Mouse (Mus musculus) midbrain, embryonic 10.5 days (tissue): Measurements from ENCODE around the gene Zc3h15. TPM values are rescaled to one million over a fixed set of nuclear protein-coding genes. Genes with fewer than 3 reads are reported as not detected.
"Not testable (repeated sequence)": the region's sequence is repeated elsewhere in the genome, so short reads cannot be mapped to it uniquely, and the experiment has no call there.

Source experiments
- DNase-seq: peaks from one replicate; pipeline ENCODE4 v3.0.0-alpha.2; 2017; ENCODE audit warnings: low spot score
- H3K27ac ChIP-seq: fragments of 300-500 bp; sonication (generic); replicated peaks from 2 replicates; pipeline ENCODE4 v1.5.1; 2016; ENCODE audit warnings: mild to moderate bottlenecking
- H3K27me3 ChIP-seq: fragments of 300-500 bp; sonication (generic); 2 replicates; pipeline ENCODE4 v1.6.1; 2016; ENCODE audit warnings: low read depth, mild to moderate bottlenecking; ENCODE audit not compliant: poor library complexity, severe bottlenecking
- H3K36me3 ChIP-seq: fragments of 300-500 bp; sonication (generic); 2 replicates; pipeline ENCODE4 v1.6.1; 2016; ENCODE audit warnings: mild to moderate bottlenecking, moderate library complexity
- H3K4me1 ChIP-seq: fragments of 300-500 bp; sonication (generic); 2 replicates; pipeline ENCODE4 v1.6.1; 2016
- H3K4me3 ChIP-seq: fragments of 300-500 bp; sonication (generic); 2 replicates; pipeline ENCODE4 v1.5.1; 2016; ENCODE audit warnings: mild to moderate bottlenecking, moderate library complexity
- H3K9me3 ChIP-seq: fragments of 300-500 bp; sonication (generic); replicated peaks from 2 replicates; pipeline ENCODE4 v1.6.1; 2016; ENCODE audit warnings: mild to moderate bottlenecking
- WGBS: fragments of 180-500 bp; shearing (Covaris S2); methylation state at CpG from one replicate; pipeline ENCODE4 v1.1.7; 2016; 5-methylcytosine and 5-hydroxymethylcytosine counted together
- polyA plus RNA-seq: library from polyadenylated mRNA; unstranded; fragments of >200 nt; fragmentation: Nextera tagmentation; extraction: Ambion mirVana; gene quantifications from 2 replicates; pipeline ENCODE4 v1.2.1, GENCODE M21; 2016

Zc3h15 gene
- polyA plus RNA-seq, 1 experiment from 2014 or later, result 142 TPM

GRCm38 (mm10) chr2:83702411-83702810 is 58.2 kb downstream of the Zc3h15 start:
- Histone ChIP-seq H3K4me3 (no peak overlapping the region), H3K36me3 (no peaks in the 10 kb centered on the region), H3K9me3 (no peaks in the 10 kb centered on the region), H3K27me3 (peaks cover 4% of the 10 kb centered on the region; the same call in 1 of the 2 replicates), H3K4me1 (peaks cover 8% of the 10 kb centered on the region), H3K27ac (no peak overlapping the region)
- WGBS, result 96% methylated on average over 6 of the region's 7 CpGs
- no peak for DNase-seq

- whole genome bisulfite sequencing, result 87% methylated on average over 9 of the region's 9 CpGs
- H3K4me1 ChIP-seq, result peaks cover 8% of the 10 kb centered on the region
- no peak overlapping the region for H3K27ac ChIP-seq
These were observed 61.4 kb downstream of the Zc3h15 start for GRCm38 (mm10) chr2:83705580-83706158.

GRCm38 (mm10) chr2:83709896-83710524 is 65.8 kb downstream of the Zc3h15 start:
- Histone ChIP-seq H3K36me3 (no peaks in the 10 kb centered on the region), H3K9me3 (no peaks in the 10 kb centered on the region), H3K4me1 (peaks cover 8% of the 10 kb centered on the region), H3K27me3 (no peaks in the 10 kb centered on the region), H3K4me3 (no peak overlapping the region), H3K27ac (no peak overlapping the region)
- DNase-seq, result no peak
- 79% methylated on average over 11 of the region's 11 CpGs for WGBS

More at GRCm38 (mm10) chr2:83705580-83706158, 61.4 kb downstream of the Zc3h15 start:
- Histone ChIP-seq H3K4me3 (no peak overlapping the region), H3K36me3 (no peaks in the 10 kb centered on the region), H3K9me3 (no peaks in the 10 kb centered on the region), H3K27me3 (peaks cover 4% of the 10 kb centered on the region; the same call in 1 of the 2 replicates)
- no peak for DNase-seq

- H3K4me1 ChIP-seq, H3K36me3 ChIP-seq, H3K9me3 ChIP-seq, H3K4me3 ChIP-seq, DNase-seq, H3K27ac ChIP-seq, H3K27me3 ChIP-seq: not testable (repeated sequence)
- WGBS, result 75% methylated on average over 7 of the region's 7 CpGs
These were observed 69.0 kb downstream of the Zc3h15 start for GRCm38 (mm10) chr2:83713281-83713680.

GRCm38 (mm10) chr2:83713946-83714345 is 69.7 kb downstream of the Zc3h15 start:
- WGBS, result 91% methylated on average over 5 of the region's 5 CpGs
- Histone ChIP-seq H3K4me1 (no peaks in the 10 kb centered on the region), H3K9me3 (no peaks in the 10 kb centered on the region), H3K27ac (no peak overlapping the region), H3K4me3 (no peak overlapping the region), H3K36me3 (no peaks in the 10 kb centered on the region), H3K27me3 (no peaks in the 10 kb centered on the region)
- DNase-seq, result no peak

Other genes starting within 250 kb of the Zc3h15 start
- gene Itgav, start 80.0 kb downstream of the Zc3h15 start, polyA plus RNA-seq, result 28.8 and 29.2 TPM in 2 replicates
- 24.3 and 32.6 TPM in 2 replicates for gene Fam171b, start 168.2 kb downstream of the Zc3h15 start, polyA plus RNA-seq